Mouse (Mus musculus) heart, adult 2 months (tissue): ENCODE data around the gene Tas2r143. TPM values are rescaled to one million over a fixed set of nuclear protein-coding genes. Genes with fewer than 3 reads are reported as not detected.
A peak's percentile ranks its signal among the peaks of the same experiment; 100 is the strongest.

Experiments
- DNase-seq, 2 experiments: peaks; one replicate each; pipeline ENCODE4 v3.0.0; 2021
- H3K27ac ChIP-seq: fragments of 200-600 bp; 2 replicates; pipeline ENCODE4 v1.8.1; 2022
- H3K27me3 ChIP-seq: fragments of 200-500 bp; 2 replicates; pipeline ENCODE4 v1.6.1; 2012; ENCODE audit warnings: mild to moderate bottlenecking, low read length, inconsistent platforms, mixed read lengths; ENCODE audit not compliant: control insufficient read depth, insufficient read depth
- H3K36me3 ChIP-seq: fragments of 200-500 bp; 2 replicates; pipeline ENCODE4 v1.6.1; 2012; ENCODE audit warnings: low read length, inconsistent platforms; ENCODE audit not compliant: control insufficient read depth, insufficient read depth
- H3K4me1 ChIP-seq: fragments of 200-500 bp; 2 replicates; pipeline ENCODE4 v1.6.1; 2011; ENCODE audit warnings: low read length; ENCODE audit not compliant: control insufficient read depth, insufficient read depth
- H3K4me3 ChIP-seq: fragments of 200-600 bp; 2 replicates; pipeline ENCODE4 v1.8.1; 2022
- H3K79me2 ChIP-seq: fragments of 200-500 bp; replicated peaks from 2 replicates; pipeline ENCODE4 v1.6.1; 2012; ENCODE audit warnings: mild to moderate bottlenecking, inconsistent platforms, low read length, moderate library complexity, mixed read lengths; ENCODE audit not compliant: control insufficient read depth, insufficient read depth
- H3K9ac ChIP-seq: fragments of 200-500 bp; 2 replicates; pipeline ENCODE4 v1.6.1; 2012; ENCODE audit warnings: low read depth, mild to moderate bottlenecking, control low read depth, inconsistent platforms, low read length, mixed read lengths
- CTCF ChIP-seq: fragments of 200-600 bp; IDR thresholded peaks from 2 replicates; pipeline ENCODE4 v1.8.1; 2022; ENCODE audit warnings: antibody characterized with exemption, mild to moderate bottlenecking, moderate library complexity
- EP300 ChIP-seq: fragments of 200-500 bp; IDR thresholded peaks from 2 replicates; pipeline ENCODE4 v1.6.1; 2011; ENCODE audit warnings: low read depth, low read length, control low read depth; ENCODE audit not compliant: insufficient read depth
- POLR2A ChIP-seq: fragments of 200-500 bp; IDR thresholded peaks from 2 replicates; pipeline ENCODE4 v1.6.1; 2011; ENCODE audit warnings: mild to moderate bottlenecking, low read depth, low read length, control low read depth; ENCODE audit not compliant: insufficient read depth
- WGBS: fragments of 180-500 bp; shearing (Covaris S2); methylation state at CpG from one replicate; pipeline ENCODE4 v1.1.7; 2018; 5-methylcytosine and 5-hydroxymethylcytosine counted together
- intact Hi-C: fragments of 180-260 bp; cut with DNase I; formaldehyde crosslinking; loops from one replicate; pipeline ENCODE4 v1.15.1; 2025
- polyA plus RNA-seq: library from polyadenylated mRNA; depleted of rRNA; stranded (reverse); fragments of >200 nt; gene quantifications from 2 replicates; pipeline ENCODE4 v1.2.3, GENCODE M21; 2012
- total RNA-seq, 2 experiments: library from RNA; stranded (reverse); gene quantifications; 2 replicates each; pipeline ENCODE4 v1.2.3; 2021

Tas2r143 gene
- total and polyA plus RNA-seq, 3 experiments, result 0.29 TPM; not detected in 2

- Histone ChIP-seq H3K9ac (0 out of 2 replicates have a peak overlapping the region, but pooled peaks have one; percentile 14), H3K36me3 (peaks cover 15% of the 10 kb centered on the region), H3K4me3 (no peak overlapping the region), H3K79me2 (no peaks in the 10 kb centered on the region), H3K27me3 (no peaks in the 10 kb centered on the region), H3K27ac (no peak overlapping the region), H3K4me1 (peaks cover 31% of the 10 kb centered on the region)
- intact Hi-C loops, result no loop called here
- DNase-seq, result peak in 1 of 2 experiments; percentile 18
- 70% methylated on average over 1 of the region's 1 CpGs for WGBS
- TF ChIP-seq EP300 (no peak), CTCF (no peak)
These were observed 37.5 kb upstream of the Tas2r143 start for GRCm38 (mm10) chr6:42362497-42362896.

GRCm38 (mm10) chr6:42362974-42363373 is 37.1 kb upstream of the Tas2r143 start:
- intact Hi-C loops, result no loop called here
- TF ChIP-seq CTCF (no peak), POLR2A (no peak), EP300 (no peak)
- no peak overlapping the region for H3K27ac ChIP-seq
- H3K9ac ChIP-seq, result no peak overlapping the region
- WGBS, result 14% methylated on average over 3 of the region's 3 CpGs
- no peak overlapping the region for H3K4me3 ChIP-seq
- no peaks in the 10 kb centered on the region for H3K79me2 ChIP-seq
- no peaks in the 10 kb centered on the region for H3K27me3 ChIP-seq
- H3K36me3 ChIP-seq, result peaks cover 15% of the 10 kb centered on the region
- DNase-seq, result peak in 1 of 2 experiments; percentile 22
- peaks cover 27% of the 10 kb centered on the region for H3K4me1 ChIP-seq

- intact Hi-C loops, result no loop called here
- peaks cover 13% of the 10 kb centered on the region for H3K36me3 ChIP-seq
- no peak overlapping the region for H3K4me3 ChIP-seq
- DNase-seq, result no peak
- no peak overlapping the region for H3K9ac ChIP-seq
- 89% methylated on average over 4 of the region's 4 CpGs for WGBS
- no peaks in the 10 kb centered on the region for H3K27me3 ChIP-seq
- TF ChIP-seq CTCF (no peak), EP300 (no peak), POLR2A (no peak)
- H3K79me2 ChIP-seq, result no peaks in the 10 kb centered on the region
- no peak overlapping the region for H3K27ac ChIP-seq
- H3K4me1 ChIP-seq, result peaks cover 22% of the 10 kb centered on the region
These were observed 36.0 kb upstream of the Tas2r143 start for GRCm38 (mm10) chr6:42364066-42364465.

- Histone ChIP-seq H3K9ac (no peak overlapping the region), H3K36me3 (peaks cover 10% of the 10 kb centered on the region), H3K4me3 (no peak overlapping the region), H3K27me3 (no peaks in the 10 kb centered on the region), H3K4me1 (peaks cover 19% of the 10 kb centered on the region), H3K79me2 (no peaks in the 10 kb centered on the region), H3K27ac (no peak overlapping the region)
- no peak for DNase-seq
- 93% methylated on average over 15 of the region's 15 CpGs for WGBS
- no peak for TF ChIP-seq POLR2A
- TF ChIP-seq CTCF, result no peak
- intact Hi-C loops, result no loop called here
These were observed 35.4 kb upstream of the Tas2r143 start for GRCm38 (mm10) chr6:42364607-42365006.

- H3K4me1 ChIP-seq, result peaks cover 17% of the 10 kb centered on the region
- peaks cover 5% of the 10 kb centered on the region for H3K36me3 ChIP-seq
- intact Hi-C loops, result no loop called here
- TF ChIP-seq CTCF (no peak), POLR2A (no peak), EP300 (no peak)
- H3K79me2 ChIP-seq, result no peaks in the 10 kb centered on the region
- no peaks in the 10 kb centered on the region for H3K27me3 ChIP-seq
- no peak for DNase-seq
- H3K4me3 ChIP-seq, result no peak overlapping the region
- no peak overlapping the region for H3K9ac ChIP-seq
- no peak overlapping the region for H3K27ac ChIP-seq
- WGBS, result 89% methylated on average over 6 of the region's 6 CpGs
These were observed 34.8 kb upstream of the Tas2r143 start for GRCm38 (mm10) chr6:42365215-42365614.

- Histone ChIP-seq H3K36me3 (peaks cover 6% of the 10 kb centered on the region), H3K4me1 (peaks cover 12% of the 10 kb centered on the region), H3K27ac (no peak overlapping the region; the same call in 1 of the 2 replicates), H3K79me2 (no peaks in the 10 kb centered on the region), H3K27me3 (no peaks in the 10 kb centered on the region), H3K9ac (no peak overlapping the region), H3K4me3 (no peak overlapping the region)
- intact Hi-C loops, result no loop called here
- 30% methylated on average over 3 of the region's 3 CpGs for WGBS
- peak in 1 of 2 experiments; percentile 49 for DNase-seq
- TF ChIP-seq EP300 (no peak), POLR2A (no peak), CTCF (no peak)
These were observed 30.2 kb upstream of the Tas2r143 start for GRCm38 (mm10) chr6:42369870-42370269.
